Mouse (Mus musculus): ENCODE results near the gene Smpd3. TPM values are rescaled to one million over a fixed set of nuclear protein-coding genes. Genes with fewer than 3 reads are reported as not detected.

Smpd3 gene
- polyA plus RNA-seq, 1 experiment from 2014 or later, result 45.2 TPM

GRCm38 (mm10) chr8:106364278-106364677, 26.5 kb upstream of the Smpd3 start:
- Histone ChIP-seq H3K27me3 (ENCODE audit: control insufficient read depth, insufficient read depth, low read length) (no peaks in the 10 kb centered on the region), H3K36me3 (ENCODE audit: control insufficient read depth, insufficient read depth, low read length) (no peaks in the 10 kb centered on the region), H3K9me3 (ENCODE audit: control insufficient read depth, low read length) (no peaks in the 10 kb centered on the region), H3K4me2 (ENCODE audit: low read length) (no peak overlapping the region), H3K4me1 (ENCODE audit: control insufficient read depth, insufficient read depth, low read length) (no peaks in the 10 kb centered on the region), H3K27ac (replicated peaks; ENCODE audit: low read depth, low read length) (no peak overlapping the region), H3K4me3 (replicated peaks; ENCODE audit: low read depth, low read length) (no peak overlapping the region), H3K9ac (replicated peaks; ENCODE audit: low read length) (no peak overlapping the region)
- ATAC-seq (ENCODE audit: low FRiP score, low TSS enrichment) (no peak), DNase-seq (no peak)
- 69% methylated on average over 8 of the region's 8 CpGs for WGBS

- DNase-seq, result no peak
- no peak for ATAC-seq (ENCODE audit: low FRiP score, low TSS enrichment)
- no peak overlapping the region for H3K9ac ChIP-seq (replicated peaks; ENCODE audit: low read length)
- H3K4me1 ChIP-seq (ENCODE audit: control insufficient read depth, insufficient read depth, low read length), result no peaks in the 10 kb centered on the region
- no peak overlapping the region for H3K27ac ChIP-seq (replicated peaks; ENCODE audit: low read depth, low read length)
- no peaks in the 10 kb centered on the region for H3K9me3 ChIP-seq (ENCODE audit: control insufficient read depth, low read length)
- WGBS, result 86% methylated on average over 8 of the region's 8 CpGs
- H3K4me2 ChIP-seq (ENCODE audit: low read length), result no peak overlapping the region
- no peaks in the 10 kb centered on the region for H3K36me3 ChIP-seq (ENCODE audit: control insufficient read depth, insufficient read depth, low read length)
- no peak overlapping the region for H3K4me3 ChIP-seq (replicated peaks; ENCODE audit: low read depth, low read length)
- H3K27me3 ChIP-seq (ENCODE audit: control insufficient read depth, insufficient read depth, low read length), result no peaks in the 10 kb centered on the region
Measured at GRCm38 (mm10) chr8:106363321-106363720, 25.5 kb upstream of the Smpd3 start.

GRCm38 (mm10) chr8:106359650-106360338, 22.0 kb upstream of the Smpd3 start:
- 77% methylated on average over 4 of the region's 4 CpGs for WGBS
- Histone ChIP-seq H3K9me3 (ENCODE audit: control insufficient read depth, low read length) (no peaks in the 10 kb centered on the region), H3K27me3 (ENCODE audit: control insufficient read depth, insufficient read depth, low read length) (no peaks in the 10 kb centered on the region), H3K27ac (replicated peaks; ENCODE audit: low read depth, low read length) (no peak overlapping the region), H3K4me1 (ENCODE audit: control insufficient read depth, insufficient read depth, low read length) (no peaks in the 10 kb centered on the region), H3K4me3 (replicated peaks; ENCODE audit: low read depth, low read length) (no peak overlapping the region), H3K4me2 (ENCODE audit: low read length) (no peak overlapping the region), H3K9ac (replicated peaks; ENCODE audit: low read length) (no peak overlapping the region), H3K36me3 (ENCODE audit: control insufficient read depth, insufficient read depth, low read length) (no peaks in the 10 kb centered on the region)
- ATAC-seq (ENCODE audit: low FRiP score, low TSS enrichment) (no peak), DNase-seq (no peak)

GRCm38 (mm10) chr8:106351135-106351534, 13.3 kb upstream of the Smpd3 start:
- Histone ChIP-seq H3K36me3 (ENCODE audit: control insufficient read depth, insufficient read depth, low read length) (no peaks in the 10 kb centered on the region), H3K27ac (replicated peaks; ENCODE audit: low read depth, low read length) (no peak overlapping the region), H3K9me3 (ENCODE audit: control insufficient read depth, low read length) (no peaks in the 10 kb centered on the region), H3K27me3 (ENCODE audit: control insufficient read depth, insufficient read depth, low read length) (no peaks in the 10 kb centered on the region), H3K4me2 (ENCODE audit: low read length) (no peak overlapping the region), H3K4me1 (ENCODE audit: control insufficient read depth, insufficient read depth, low read length) (no peaks in the 10 kb centered on the region), H3K9ac (replicated peaks; ENCODE audit: low read length) (no peak overlapping the region), H3K4me3 (replicated peaks; ENCODE audit: low read depth, low read length) (no peak overlapping the region)
- ATAC-seq (ENCODE audit: low FRiP score, low TSS enrichment) (no peak), DNase-seq (no peak)
- 59% methylated on average over 2 of the region's 2 CpGs for WGBS

GRCm38 (mm10) chr8:106349398-106349797, 11.6 kb upstream of the Smpd3 start:
- Histone ChIP-seq H3K4me3 (replicated peaks; ENCODE audit: low read depth, low read length) (no peak overlapping the region), H3K27me3 (ENCODE audit: control insufficient read depth, insufficient read depth, low read length) (no peaks in the 10 kb centered on the region), H3K4me2 (ENCODE audit: low read length) (no peak overlapping the region), H3K4me1 (ENCODE audit: control insufficient read depth, insufficient read depth, low read length) (no peaks in the 10 kb centered on the region), H3K9me3 (ENCODE audit: control insufficient read depth, low read length) (no peaks in the 10 kb centered on the region), H3K27ac (replicated peaks; ENCODE audit: low read depth, low read length) (no peak overlapping the region), H3K36me3 (ENCODE audit: control insufficient read depth, insufficient read depth, low read length) (no peaks in the 10 kb centered on the region), H3K9ac (replicated peaks; ENCODE audit: low read length) (no peak overlapping the region)
- ATAC-seq (ENCODE audit: low FRiP score, low TSS enrichment), result no peak
- DNase-seq, result no peak
- 58% methylated on average over 11 of the region's 11 CpGs for WGBS

- no peaks in the 10 kb centered on the region for H3K4me1 ChIP-seq (ENCODE audit: control insufficient read depth, insufficient read depth, low read length)
- no peak overlapping the region for H3K4me2 ChIP-seq (ENCODE audit: low read length)
- no peaks in the 10 kb centered on the region for H3K27me3 ChIP-seq (ENCODE audit: control insufficient read depth, insufficient read depth, low read length)
- no peak overlapping the region for H3K27ac ChIP-seq (replicated peaks; ENCODE audit: low read depth, low read length)
- no peak overlapping the region for H3K4me3 ChIP-seq (replicated peaks; ENCODE audit: low read depth, low read length)
- H3K9me3 ChIP-seq (ENCODE audit: control insufficient read depth, low read length), result no peaks in the 10 kb centered on the region
- ATAC-seq (ENCODE audit: low FRiP score, low TSS enrichment) (no peak), DNase-seq (no peak)
- no peaks in the 10 kb centered on the region for H3K36me3 ChIP-seq (ENCODE audit: control insufficient read depth, insufficient read depth, low read length)
- no peak overlapping the region for H3K9ac ChIP-seq (replicated peaks; ENCODE audit: low read length)
- WGBS, result 77% methylated on average over 6 of the region's 6 CpGs
Measured at GRCm38 (mm10) chr8:106346123-106346522, 8.3 kb upstream of the Smpd3 start.

GRCm38 (mm10) chr8:106343471-106343870, 5.7 kb upstream of the Smpd3 start:
- no peak overlapping the region for H3K4me2 ChIP-seq (ENCODE audit: low read length)
- ATAC-seq (ENCODE audit: low FRiP score, low TSS enrichment) (no peak), DNase-seq (no peak)
- no peaks in the 10 kb centered on the region for H3K9me3 ChIP-seq (ENCODE audit: control insufficient read depth, low read length)
- 69% methylated on average over 5 of the region's 5 CpGs for WGBS
- H3K9ac ChIP-seq (replicated peaks; ENCODE audit: low read length), result no peak overlapping the region
- no peaks in the 10 kb centered on the region for H3K36me3 ChIP-seq (ENCODE audit: control insufficient read depth, insufficient read depth, low read length)
- no peak overlapping the region for H3K27ac ChIP-seq (replicated peaks; ENCODE audit: low read depth, low read length)
- peaks cover 6% of the 10 kb centered on the region; the same call in 1 of the 2 replicates for H3K4me1 ChIP-seq (ENCODE audit: control insufficient read depth, insufficient read depth, low read length)
- no peaks in the 10 kb centered on the region for H3K27me3 ChIP-seq (ENCODE audit: control insufficient read depth, insufficient read depth, low read length)
- H3K4me3 ChIP-seq (replicated peaks; ENCODE audit: low read depth, low read length), result no peak overlapping the region

- WGBS, result 76% methylated on average over 7 of the region's 7 CpGs
- H3K27me3 ChIP-seq (ENCODE audit: control insufficient read depth, insufficient read depth, low read length), result no peaks in the 10 kb centered on the region
- H3K4me1 ChIP-seq (ENCODE audit: control insufficient read depth, insufficient read depth, low read length), result peaks cover 6% of the 10 kb centered on the region; the same call in 1 of the 2 replicates
- no peak overlapping the region for H3K4me2 ChIP-seq (ENCODE audit: low read length)
- H3K9me3 ChIP-seq (ENCODE audit: control insufficient read depth, low read length), result no peaks in the 10 kb centered on the region
- H3K9ac ChIP-seq (replicated peaks; ENCODE audit: low read length), result no peak overlapping the region
- H3K4me3 ChIP-seq (replicated peaks; ENCODE audit: low read depth, low read length), result no peak overlapping the region
- no peak overlapping the region for H3K27ac ChIP-seq (replicated peaks; ENCODE audit: low read depth, low read length)
- DNase-seq (no peak), ATAC-seq (ENCODE audit: low FRiP score, low TSS enrichment) (no peak)
- no peaks in the 10 kb centered on the region for H3K36me3 ChIP-seq (ENCODE audit: control insufficient read depth, insufficient read depth, low read length)
Measured at GRCm38 (mm10) chr8:106342828-106343227, 5.0 kb upstream of the Smpd3 start.

- Histone ChIP-seq H3K4me3 (replicated peaks; ENCODE audit: low read depth, low read length) (peak overlapping the region; percentile 78), H3K36me3 (ENCODE audit: control insufficient read depth, insufficient read depth, low read length) (no peaks in the 10 kb centered on the region), H3K4me1 (ENCODE audit: control insufficient read depth, insufficient read depth, low read length) (peaks cover 21% of the 10 kb centered on the region), H3K4me2 (ENCODE audit: low read length) (peak overlapping the region; percentile 58), H3K27ac (replicated peaks; ENCODE audit: low read depth, low read length) (no peak overlapping the region), H3K27me3 (ENCODE audit: control insufficient read depth, insufficient read depth, low read length) (no peaks in the 10 kb centered on the region), H3K9ac (replicated peaks; ENCODE audit: low read length) (no peak overlapping the region; the same call in 1 of the 2 replicates), H3K9me3 (ENCODE audit: control insufficient read depth, low read length) (no peaks in the 10 kb centered on the region)
- 34% methylated on average over 8 of the region's 8 CpGs for WGBS
- peak; percentile 49 for DNase-seq
- no peak for ATAC-seq (ENCODE audit: low FRiP score, low TSS enrichment)
Measured at GRCm38 (mm10) chr8:106338741-106339209, 987 bp upstream of the Smpd3 start.

Data from midbrain, embryonic 14.5 days (tissue).